Mouse (Mus musculus) erythroblast, embryonic 14.5 days (primary cell): ENCODE data around the gene Ttc7. TPM values are rescaled to one million over a fixed set of nuclear protein-coding genes. Genes with fewer than 3 reads are reported as not detected.

Experiments
- H3K27me3 ChIP-seq: 2 replicates; pipeline ENCODE4 v1.6.1; 2012; ENCODE audit warnings: inconsistent platforms; ENCODE audit not compliant: control insufficient read depth
- H3K36me3 ChIP-seq: 2 replicates; pipeline ENCODE4 v1.6.1; 2012; ENCODE audit warnings: mild to moderate bottlenecking, inconsistent platforms; ENCODE audit not compliant: control insufficient read depth
- H3K4me1 ChIP-seq: 2 replicates; pipeline ENCODE4 v1.6.1; 2012; ENCODE audit warnings: inconsistent platforms; ENCODE audit not compliant: control insufficient read depth
- H3K4me3 ChIP-seq: replicated peaks from 2 replicates; pipeline ENCODE3; 2012; ENCODE audit warnings: moderate library complexity, mild to moderate bottlenecking, inconsistent platforms
- H3K9me3 ChIP-seq: 2 replicates; pipeline ENCODE4 v1.6.1; 2012; ENCODE audit warnings: low read length, inconsistent platforms, mixed read lengths; ENCODE audit not compliant: control insufficient read depth
- GATA1 ChIP-seq: IDR thresholded peaks from 2 replicates; pipeline ENCODE4 v1.6.1; 2012; ENCODE audit warnings: low read length, inconsistent platforms, mixed read lengths
- TAL1 ChIP-seq: IDR thresholded peaks from 3 replicates; pipeline ENCODE4 v1.6.1; 2012; ENCODE audit warnings: low read length, inconsistent platforms, mixed read lengths
- polyA plus RNA-seq: library from polyadenylated mRNA; stranded (reverse); fragments of >175 nt; gene quantifications from 2 replicates; pipeline ENCODE4 v1.2.3, GENCODE M21; 2012

The Ttc7 gene
- polyA plus RNA-seq, 1 experiment, result 2.6 TPM

DNA sequence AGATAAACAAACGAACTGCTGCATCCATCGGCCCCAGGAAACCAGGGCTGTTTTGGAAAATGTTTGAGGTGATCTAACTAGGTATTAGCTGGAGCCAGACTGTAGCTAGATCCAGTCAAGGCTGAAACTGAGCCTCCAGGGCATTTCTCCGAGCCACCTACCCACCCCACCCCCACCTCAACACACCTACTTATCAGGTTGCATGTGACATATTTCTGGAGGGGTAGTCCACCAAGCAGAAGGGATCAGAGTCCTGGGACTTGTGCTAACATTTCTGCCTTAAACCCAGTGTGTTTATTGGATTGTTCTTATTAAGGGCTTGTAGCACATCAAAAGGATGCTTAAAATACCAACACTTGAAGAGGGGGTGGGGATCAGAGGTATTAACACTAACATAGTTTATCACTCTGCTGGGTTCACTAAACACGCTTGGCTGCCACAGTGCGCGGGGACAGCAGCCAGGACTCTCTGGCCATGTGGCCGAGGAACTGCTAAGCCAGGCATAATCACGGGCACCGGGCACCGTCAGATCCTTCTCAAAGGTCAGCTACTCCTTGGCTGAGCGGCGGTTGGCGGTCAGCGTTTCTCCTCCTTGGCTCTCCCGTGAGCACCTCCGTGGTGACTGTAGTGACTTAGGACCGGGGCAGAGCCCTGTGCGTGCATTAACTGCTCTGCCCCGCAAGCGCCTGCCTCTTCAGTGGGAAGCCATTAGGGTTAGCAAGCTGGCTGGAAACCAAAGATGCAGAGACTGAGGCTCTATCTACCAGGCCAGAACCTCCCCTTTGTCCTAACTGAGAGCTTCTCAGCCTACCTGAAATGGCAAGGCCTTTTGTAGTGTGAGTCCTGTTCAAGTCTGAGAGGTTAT is 68.8 kb downstream of the Ttc7 start:
- Histone ChIP-seq H3K27me3 (no peaks in the 10 kb centered on the region), H3K4me3 (no peak overlapping the region), H3K9me3 (no peaks in the 10 kb centered on the region), H3K36me3 (peaks cover 63% of the 10 kb centered on the region), H3K4me1 (peaks cover 4% of the 10 kb centered on the region; the same call in 1 of the 2 replicates)
- TF ChIP-seq TAL1 (no peak), GATA1 (no peak)

DNA sequence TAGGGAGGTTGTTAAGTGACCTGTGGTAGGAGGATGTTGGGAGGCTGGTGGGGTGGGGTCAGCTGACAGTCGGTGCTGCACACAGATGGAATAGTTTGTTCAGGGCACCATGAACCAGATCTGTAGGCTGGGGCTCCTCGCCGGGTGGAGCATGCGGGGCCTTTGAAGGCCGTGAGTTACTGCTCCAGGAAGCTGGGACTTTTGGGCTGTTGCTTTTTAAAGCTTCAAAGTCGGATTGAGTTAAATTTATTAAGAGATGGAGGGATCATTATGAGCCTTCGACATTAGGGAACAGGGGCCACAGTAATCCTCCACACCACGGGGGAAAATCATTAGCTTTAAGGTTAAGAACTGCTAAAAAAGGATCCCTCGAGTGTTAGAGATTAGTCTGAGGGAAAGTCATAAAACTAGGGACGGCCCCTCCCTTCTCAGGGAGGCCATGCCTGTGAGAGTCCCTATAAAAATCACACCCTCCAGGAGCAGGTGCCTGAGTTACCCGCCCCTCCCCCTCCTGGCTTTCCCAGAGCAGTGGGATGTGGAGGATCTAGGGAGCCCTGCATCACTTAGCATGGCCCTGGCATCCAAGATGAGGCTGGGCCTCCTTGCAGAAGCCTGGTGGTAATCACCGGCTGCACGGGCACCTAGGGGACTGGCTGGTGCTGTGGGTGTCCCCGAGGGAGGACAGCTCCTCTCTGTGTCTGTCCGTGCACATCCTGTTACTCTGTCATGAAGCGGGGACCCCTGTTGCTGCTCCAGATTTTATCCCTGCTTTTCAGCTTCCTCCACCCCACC is 69.6 kb downstream of the Ttc7 start:
- H3K4me1 ChIP-seq, result peaks cover 4% of the 10 kb centered on the region; the same call in 1 of the 2 replicates
- H3K27me3 ChIP-seq, result no peaks in the 10 kb centered on the region
- H3K36me3 ChIP-seq, result peaks cover 61% of the 10 kb centered on the region
- H3K4me3 ChIP-seq, result no peak overlapping the region
- no peaks in the 10 kb centered on the region for H3K9me3 ChIP-seq
- TF ChIP-seq TAL1 (no peak), GATA1 (no peak)

DNA sequence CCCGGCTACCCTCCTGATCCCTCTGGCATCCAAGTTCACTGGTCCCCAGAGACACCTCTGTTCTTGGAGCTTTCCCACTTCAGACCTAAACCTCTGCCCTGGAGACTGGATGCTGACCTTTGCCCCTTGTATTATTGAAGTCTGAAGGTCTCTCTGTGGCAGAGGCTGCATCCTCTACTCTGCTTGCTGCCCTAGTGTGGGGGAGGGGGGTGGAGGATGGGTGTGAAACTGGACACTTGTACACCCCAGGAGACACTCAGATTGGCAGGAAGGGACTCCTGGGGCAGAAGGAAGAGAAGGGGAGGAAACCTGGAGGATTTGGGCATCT is 70.2 kb downstream of the Ttc7 start:
- H3K4me1 ChIP-seq, result peaks cover 4% of the 10 kb centered on the region; the same call in 1 of the 2 replicates
- H3K4me3 ChIP-seq, result no peak overlapping the region
- TF ChIP-seq GATA1 (no peak), TAL1 (no peak)
- H3K9me3 ChIP-seq, result no peaks in the 10 kb centered on the region
- no peaks in the 10 kb centered on the region for H3K27me3 ChIP-seq
- H3K36me3 ChIP-seq, result peaks cover 61% of the 10 kb centered on the region

DNA sequence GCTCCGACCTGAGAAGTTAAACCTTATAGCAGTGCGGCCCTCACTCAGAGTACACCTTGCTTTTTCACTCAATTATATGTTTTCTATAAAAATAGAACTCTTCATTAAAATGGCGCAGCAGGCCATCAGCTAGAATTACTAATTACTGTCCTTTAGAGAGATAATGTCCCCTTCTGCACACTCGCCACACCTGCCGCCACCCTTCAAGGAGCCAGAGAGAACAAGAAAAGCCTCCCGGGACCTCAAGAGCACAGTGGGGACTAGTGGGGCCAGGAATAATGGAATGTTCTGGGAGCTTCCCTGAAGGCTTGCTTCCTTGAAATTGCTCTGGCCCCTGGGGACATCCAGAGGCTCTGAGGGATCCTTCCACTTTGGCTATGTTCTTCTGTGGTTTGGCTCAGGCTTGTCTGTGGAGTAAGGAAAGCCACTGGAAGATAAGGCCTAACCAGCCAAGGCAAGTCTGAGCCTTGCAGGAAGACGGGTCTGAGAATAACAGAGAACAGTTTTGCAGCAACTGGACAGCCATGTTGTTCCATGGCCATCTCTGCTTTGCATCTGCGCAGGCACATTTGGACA is 71.1 kb downstream of the Ttc7 start:
- H3K4me1 ChIP-seq, result peaks cover 6% of the 10 kb centered on the region; the same call in 1 of the 2 replicates
- H3K36me3 ChIP-seq, result peaks cover 58% of the 10 kb centered on the region

DNA sequence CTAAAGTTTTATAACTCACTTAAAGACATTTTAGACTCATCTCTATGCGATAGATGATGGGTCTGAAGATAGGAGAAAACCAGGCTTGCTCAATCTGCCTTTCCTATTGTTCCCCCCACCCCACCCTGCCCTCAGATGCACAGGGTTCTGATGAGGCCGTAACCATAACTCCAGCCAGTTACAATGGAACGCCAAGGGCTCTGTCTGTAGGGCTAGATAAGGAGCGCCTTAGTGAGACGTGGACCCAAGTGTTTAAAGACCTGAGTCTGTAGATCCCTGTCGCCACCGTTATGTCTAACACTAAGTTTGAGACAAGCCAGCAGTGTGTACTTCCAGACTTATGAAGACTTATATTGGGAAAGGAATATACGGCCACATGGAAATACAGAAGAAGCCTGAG is 72.8 kb downstream of the Ttc7 start:
- Histone ChIP-seq H3K4me3 (no peak overlapping the region), H3K9me3 (no peaks in the 10 kb centered on the region), H3K36me3 (peaks cover 61% of the 10 kb centered on the region), H3K4me1 (peaks cover 13% of the 10 kb centered on the region), H3K27me3 (no peaks in the 10 kb centered on the region)
- TF ChIP-seq TAL1 (no peak), GATA1 (no peak)

More for the DNA sequence above, 71.1 kb downstream of the Ttc7 start:
- no peaks in the 10 kb centered on the region for H3K9me3 ChIP-seq
- H3K27me3 ChIP-seq, result no peaks in the 10 kb centered on the region
- TF ChIP-seq TAL1 (no peak), GATA1 (no peak)
- no peak overlapping the region for H3K4me3 ChIP-seq

DNA sequence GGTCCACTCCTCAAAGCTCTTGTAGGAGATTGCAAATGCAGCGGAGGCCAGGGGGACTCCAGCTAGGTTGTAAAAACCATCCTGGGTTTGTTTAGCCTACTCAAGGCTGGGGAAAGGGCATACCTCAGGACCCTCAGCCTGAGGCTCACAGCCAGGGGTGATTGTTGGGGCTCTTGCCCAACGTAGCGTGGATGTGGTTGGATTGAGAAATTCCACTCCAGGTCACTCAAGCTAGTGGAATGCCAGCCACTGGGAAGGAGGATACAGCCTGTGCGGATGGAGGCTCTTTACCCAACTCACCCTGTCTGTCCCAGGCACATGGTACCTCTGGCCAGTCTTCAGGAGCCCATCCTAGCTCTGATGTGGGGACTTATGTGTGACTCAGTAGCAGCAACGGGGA is 73.6 kb downstream of the Ttc7 start:
- no peaks in the 10 kb centered on the region for H3K9me3 ChIP-seq
- no peak for TF ChIP-seq TAL1
- TF ChIP-seq GATA1, result no peak
- peaks cover 61% of the 10 kb centered on the region for H3K36me3 ChIP-seq
- H3K27me3 ChIP-seq, result no peaks in the 10 kb centered on the region
- peaks cover 13% of the 10 kb centered on the region for H3K4me1 ChIP-seq
- H3K4me3 ChIP-seq, result no peak overlapping the region

DNA sequence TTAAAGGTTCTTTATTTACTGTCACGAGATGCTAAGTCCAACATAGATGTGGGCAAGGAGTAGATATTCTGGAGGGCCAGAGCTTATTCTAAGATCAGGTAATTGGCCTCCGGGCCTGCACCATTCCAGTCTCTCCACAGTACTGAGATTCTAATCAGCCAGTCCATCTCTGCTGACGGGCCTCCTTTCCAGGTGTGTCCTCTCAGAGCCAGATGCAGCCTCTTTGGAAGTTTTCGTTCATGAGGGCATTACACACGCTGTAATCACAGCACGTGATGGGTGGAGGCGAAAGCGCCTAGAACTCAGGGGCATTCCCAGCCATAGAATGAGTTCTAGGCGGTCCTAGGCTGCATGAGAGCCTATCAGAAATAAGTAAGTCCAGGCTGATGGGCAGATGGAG is 74.8 kb downstream of the Ttc7 start:
- peaks cover 13% of the 10 kb centered on the region for H3K4me1 ChIP-seq
- no peaks in the 10 kb centered on the region for H3K27me3 ChIP-seq
- TF ChIP-seq GATA1 (no peak), TAL1 (no peak)
- peaks cover 73% of the 10 kb centered on the region for H3K36me3 ChIP-seq
- H3K9me3 ChIP-seq, result no peaks in the 10 kb centered on the region
- H3K4me3 ChIP-seq, result no peak overlapping the region

DNA sequence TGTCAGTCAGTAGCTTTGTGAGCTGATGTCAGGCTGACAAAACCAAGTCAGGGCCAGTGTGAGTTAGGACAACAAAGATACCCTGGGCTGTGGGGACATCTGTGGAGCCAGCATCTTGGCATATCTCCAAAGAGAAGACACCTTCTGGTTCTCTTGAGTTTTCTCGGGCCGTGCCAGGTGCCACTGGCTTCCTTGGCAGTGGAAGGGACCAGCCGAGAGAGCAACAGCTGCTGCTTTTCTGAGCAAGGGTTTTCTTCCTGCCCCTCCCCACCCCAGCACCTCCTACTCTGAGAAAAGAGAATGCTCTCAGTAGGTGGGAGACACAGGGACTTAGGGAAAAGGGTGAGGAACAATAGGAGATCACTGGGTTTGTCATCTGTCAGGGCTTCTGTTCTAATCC is 78.4 kb downstream of the Ttc7 start:
- Histone ChIP-seq H3K4me3 (no peak overlapping the region), H3K36me3 (peaks cover 87% of the 10 kb centered on the region), H3K27me3 (no peaks in the 10 kb centered on the region), H3K4me1 (peaks cover 26% of the 10 kb centered on the region), H3K9me3 (no peaks in the 10 kb centered on the region)
- TF ChIP-seq GATA1 (no peak), TAL1 (no peak)

DNA sequence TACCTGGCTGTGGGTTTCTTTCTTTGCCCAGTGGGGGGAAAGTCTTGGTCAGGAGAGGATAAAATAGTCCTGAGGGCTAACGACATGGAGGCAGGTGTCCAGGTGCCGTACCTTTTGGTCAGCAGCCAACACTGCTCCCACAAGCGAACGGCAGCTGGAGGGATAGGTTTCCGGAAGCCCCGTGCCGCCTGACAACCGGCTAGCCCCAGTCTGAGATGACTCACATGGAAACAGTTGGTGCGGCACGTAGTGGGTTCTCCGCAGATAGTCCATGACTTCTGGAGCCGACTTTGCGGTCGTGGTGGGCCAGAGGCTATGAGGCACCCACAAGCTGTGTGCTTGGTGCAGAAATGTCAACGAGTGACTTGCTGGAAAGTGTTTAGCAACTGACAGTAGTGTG is 81.4 kb downstream of the Ttc7 start:
- TF ChIP-seq TAL1 (no peak), GATA1 (no peak)
- no peaks in the 10 kb centered on the region for H3K9me3 ChIP-seq
- peaks cover 84% of the 10 kb centered on the region for H3K36me3 ChIP-seq
- peaks cover 25% of the 10 kb centered on the region for H3K4me1 ChIP-seq
- H3K4me3 ChIP-seq, result no peak overlapping the region
- H3K27me3 ChIP-seq, result no peaks in the 10 kb centered on the region
